Mouse (Mus musculus): ENCODE measurements around the gene Efna5. TPM values are rescaled to one million over a fixed set of nuclear protein-coding genes. Genes with fewer than 3 reads are reported as not detected.

The Efna5 gene
- total and polyA plus RNA-seq, 3 experiments: 0.04 to 0.23 TPM; not detected in 1

- DNase-seq (ENCODE audit: extremely low read depth): no peak
- no peak overlapping the region for H3K4me3 ChIP-seq (replicated peaks in 1 of 3; ENCODE audit: low read depth in 2 of 3, low read length in 2 of 3, poor library complexity in 1 of 3)
- no peaks in the 10 kb centered on the region for H3K79me2 ChIP-seq (replicated peaks; ENCODE audit: control insufficient read depth, extremely low read depth, insufficient read depth, poor library complexity, severe bottlenecking)
- dilution Hi-C loops (cut with MboI; ENCODE audit: extremely low pct_ligation_motif_present, extremely low pct_unique_long_range_greater_than_20kb, low sequenced_read_pairs) (no loop called here), in situ Hi-C loops (cut with MboI; ENCODE audit: low pct_ligation_motif_present, low pct_unique_long_range_greater_than_20kb, low sequenced_read_pairs) (no loop called here)
- no peak overlapping the region for H3K4me2 ChIP-seq (ENCODE audit: insufficient read depth, low read depth, poor library complexity, severe bottlenecking)
- H3K27me3 ChIP-seq (replicated peaks): no peaks in the 10 kb centered on the region
- no peaks in the 10 kb centered on the region for H3K36me3 ChIP-seq (replicated peaks in 1 of 2; ENCODE audit: control insufficient read depth in 1 of 2, insufficient read depth in 1 of 2, low read length in 1 of 2)
- no peak overlapping the region for H3K9ac ChIP-seq (ENCODE audit: insufficient read depth, low read depth)
- H3K4me1 ChIP-seq (ENCODE audit: control insufficient read depth in 1 of 2, insufficient read depth in 2 of 2): peaks cover 3 to 10% of the 10 kb centered on the region in 2 experiments; a peak in 2 of 4 replicates
- H3K27ac ChIP-seq (ENCODE audit: insufficient read depth, low read depth): no peak overlapping the region
- TF ChIP-seq UBTF (IDR thresholded peaks at IDR 0.05; ENCODE audit: low read depth, low read length): no peak
- TF ChIP-seq RAD21 (IDR thresholded peaks at IDR 0.05; ENCODE audit: low read depth, low read length): no peak
- no peak for TF ChIP-seq RCOR1 (conservative IDR thresholded peaks at IDR 0.05; ENCODE audit: low read depth, low read length)
- TF ChIP-seq GABPA (IDR thresholded peaks at IDR 0.05; ENCODE audit: insufficient replicate concordance, low read depth, low read length): no peak
- no peak for TF ChIP-seq ELF1 (IDR thresholded peaks at IDR 0.05; ENCODE audit: low read depth, low read length)
- no peak for TF ChIP-seq ETS1 (conservative IDR thresholded peaks at IDR 0.05; ENCODE audit: low read depth, low read length)
- no peak for TF ChIP-seq CTCF (conservative IDR thresholded peaks at IDR 0.05 in 1 of 2, IDR thresholded peaks at IDR 0.05 in 1 of 2; ENCODE audit: low read depth in 2 of 2, low read length in 2 of 2)
- H3K9me3 ChIP-seq (replicated peaks; ENCODE audit: low read length): no peaks in the 10 kb centered on the region
These were observed 104.4 kb downstream of the Efna5 start for GRCm38 (mm10) chr17:62776710-62777109.

DNA sequence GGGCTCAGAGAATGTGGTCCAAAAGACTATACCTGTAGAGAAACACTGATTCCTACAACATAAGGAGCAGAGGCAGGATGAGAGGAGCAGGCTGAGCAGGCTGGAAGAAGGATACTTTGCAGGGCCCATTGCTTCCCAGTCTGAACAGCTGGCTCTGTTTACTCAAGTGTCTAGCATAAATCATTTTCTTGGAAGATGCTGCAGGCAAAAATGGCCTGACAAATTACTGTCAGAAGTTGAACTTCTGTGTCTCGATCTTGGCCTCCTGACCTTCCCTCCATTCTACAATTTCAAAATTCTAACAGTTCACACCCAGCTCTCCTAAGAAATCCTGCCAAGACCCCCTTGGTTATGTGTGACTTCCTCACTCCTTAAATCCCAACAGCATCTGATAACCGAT, 105.1 kb downstream of the Efna5 start:
- no peaks in the 10 kb centered on the region for H3K36me3 ChIP-seq (replicated peaks in 1 of 2; ENCODE audit: control insufficient read depth in 1 of 2, insufficient read depth in 1 of 2, low read length in 1 of 2)
- no peaks in the 10 kb centered on the region for H3K27me3 ChIP-seq (replicated peaks)
- no peak overlapping the region for H3K4me3 ChIP-seq (replicated peaks in 1 of 3; ENCODE audit: low read depth in 2 of 3, low read length in 2 of 3, poor library complexity in 1 of 3)
- no peak overlapping the region for H3K27ac ChIP-seq (ENCODE audit: insufficient read depth, low read depth)
- H3K79me2 ChIP-seq (replicated peaks; ENCODE audit: control insufficient read depth, extremely low read depth, insufficient read depth, poor library complexity, severe bottlenecking): no peaks in the 10 kb centered on the region
- no peak overlapping the region for H3K4me2 ChIP-seq (ENCODE audit: insufficient read depth, low read depth, poor library complexity, severe bottlenecking)
- in situ Hi-C loops (cut with MboI; ENCODE audit: low pct_ligation_motif_present, low pct_unique_long_range_greater_than_20kb, low sequenced_read_pairs): no loop called here
- peaks cover 3 to 8% of the 10 kb centered on the region in 2 experiments; a peak in 2 of 4 replicates for H3K4me1 ChIP-seq (ENCODE audit: control insufficient read depth in 1 of 2, insufficient read depth in 2 of 2)
- dilution Hi-C loops (cut with MboI; ENCODE audit: extremely low pct_ligation_motif_present, extremely low pct_unique_long_range_greater_than_20kb, low sequenced_read_pairs): no loop called here
- no peak overlapping the region for H3K9ac ChIP-seq (ENCODE audit: insufficient read depth, low read depth)
- no peak for DNase-seq (ENCODE audit: extremely low read depth)
- H3K9me3 ChIP-seq (replicated peaks; ENCODE audit: low read length): no peaks in the 10 kb centered on the region
- no peak for TF ChIP-seq JUND (conservative IDR thresholded peaks at IDR 0.05; ENCODE audit: low read depth, low read length)
- TF ChIP-seq PAX5 (IDR thresholded peaks at IDR 0.05; ENCODE audit: low read length): no peak
- no peak for TF ChIP-seq JUN (IDR thresholded peaks at IDR 0.05; ENCODE audit: insufficient read depth, low read depth, low read length)

GRCm38 (mm10) chr17:62775401-62775800, 105.7 kb downstream of the Efna5 start:
- no peak overlapping the region for H3K4me2 ChIP-seq (ENCODE audit: insufficient read depth, low read depth, poor library complexity, severe bottlenecking)
- TF ChIP-seq BHLHE40 (IDR thresholded peaks at IDR 0.05; ENCODE audit: low read depth, low read length) (no peak), E2F4 (IDR thresholded peaks at IDR 0.05; ENCODE audit: insufficient replicate concordance, low read depth, low read length) (no peak), ELF1 (IDR thresholded peaks at IDR 0.05; ENCODE audit: low read depth, low read length) (no peak), UBTF (IDR thresholded peaks at IDR 0.05; ENCODE audit: low read depth, low read length) (no peak), NELFE (IDR thresholded peaks at IDR 0.05; ENCODE audit: low read depth, low read length) (no peak), ZKSCAN1 (IDR thresholded peaks at IDR 0.05; ENCODE audit: borderline replicate concordance, low read depth, low read length) (no peak), ZMIZ1 (IDR thresholded peaks at IDR 0.05; ENCODE audit: low read depth, low read length) (no peak), MAX (IDR thresholded peaks at IDR 0.05; ENCODE audit: low read length) (no peak)
- no peaks in the 10 kb centered on the region for H3K79me2 ChIP-seq (replicated peaks; ENCODE audit: control insufficient read depth, extremely low read depth, insufficient read depth, poor library complexity, severe bottlenecking)
- H3K4me3 ChIP-seq (replicated peaks in 1 of 3; ENCODE audit: low read depth in 2 of 3, low read length in 2 of 3, poor library complexity in 1 of 3): no peak overlapping the region
- no peak overlapping the region for H3K27ac ChIP-seq (ENCODE audit: insufficient read depth, low read depth)
- H3K27me3 ChIP-seq (replicated peaks): no peaks in the 10 kb centered on the region
- no peaks in the 10 kb centered on the region for H3K9me3 ChIP-seq (replicated peaks; ENCODE audit: low read length)
- H3K9ac ChIP-seq (ENCODE audit: insufficient read depth, low read depth): no peak overlapping the region
- dilution Hi-C loops (cut with MboI; ENCODE audit: extremely low pct_ligation_motif_present, extremely low pct_unique_long_range_greater_than_20kb, low sequenced_read_pairs): no loop called here
- H3K4me1 ChIP-seq (ENCODE audit: control insufficient read depth in 1 of 2, insufficient read depth in 2 of 2): peaks cover 3 to 6% of the 10 kb centered on the region in 2 experiments; a peak in 2 of 4 replicates
- in situ Hi-C loops (cut with MboI; ENCODE audit: low pct_ligation_motif_present, low pct_unique_long_range_greater_than_20kb, low sequenced_read_pairs): no loop called here
- H3K36me3 ChIP-seq (replicated peaks in 1 of 2; ENCODE audit: control insufficient read depth in 1 of 2, insufficient read depth in 1 of 2, low read length in 1 of 2): no peaks in the 10 kb centered on the region
- DNase-seq (ENCODE audit: extremely low read depth): no peak

Data from CH12.LX (cell line).